In the genomic region with DNA sequence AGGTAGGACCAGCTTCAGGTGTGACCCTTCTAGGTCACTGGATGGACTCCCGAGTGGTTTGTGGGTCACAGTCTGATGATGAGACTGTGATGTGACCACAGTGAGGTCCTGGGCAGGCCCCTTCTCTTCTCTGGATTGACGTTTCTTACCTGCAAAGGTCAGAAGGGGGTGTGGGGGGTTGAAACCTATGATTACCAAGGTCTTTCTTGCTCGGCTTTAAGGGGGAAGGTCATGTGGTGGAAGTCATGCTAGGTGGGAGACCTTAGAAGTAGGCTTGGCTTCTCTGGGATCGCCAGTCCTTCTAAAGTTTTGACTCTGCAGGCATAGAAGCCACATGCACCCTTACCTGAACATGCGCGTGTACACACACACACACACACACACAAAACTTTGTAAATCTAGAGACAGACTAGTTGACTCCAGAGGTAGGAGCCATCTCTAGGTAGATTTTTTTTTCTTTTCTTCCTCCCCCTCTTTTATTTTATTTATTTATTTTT, we compare ENCODE assay signal across 8 mouse cellular contexts. TPM values are rescaled to one million over a fixed set of nuclear protein-coding genes. Genes with fewer than 3 reads are reported as not detected.
DNase-seq lines count a peak whose midpoint lies in the region; ATAC-seq and TF ChIP-seq lines count a peak whose summit lies in the region.

No protein-coding gene starts in this region.

- H3K4me2 ChIP-seq in heart, embryonic 11.5 days: peak overlapping the region; percentile 68
- H3K4me2 ChIP-seq in forebrain, embryonic 16.5 days (ENCODE audit: low read length): peak overlapping the region; percentile 53; the same call in 1 of the 2 replicates
- peak overlapping the region; percentile 94 for H3K4me2 ChIP-seq in liver, postnatal 0 days (ENCODE audit: low read depth, low read length)

- peaks cover 5% of the 10 kb centered on the region; the same call in 1 of the 2 replicates for H3K4me1 ChIP-seq in heart, embryonic 11.5 days (ENCODE audit: control insufficient read depth, insufficient read depth, low read length)
- peaks cover 6% of the 10 kb centered on the region; the same call in 1 of the 2 replicates for H3K4me1 ChIP-seq in forebrain, embryonic 16.5 days (replicated peaks; ENCODE audit: control insufficient read depth, insufficient read depth, low read length)
- peaks cover 20% of the 10 kb centered on the region for H3K4me1 ChIP-seq in liver, postnatal 0 days (ENCODE audit: insufficient read depth)

- no peak for ATAC-seq in heart, embryonic 11.5 days (replicated peaks; ENCODE audit: insufficient number of reproducible peaks, low FRiP score, low TSS enrichment)
- ATAC-seq in forebrain, embryonic 16.5 days: no peak
- no peak for ATAC-seq in liver, postnatal 0 days

- peaks cover 16% of the 10 kb centered on the region for H3K27me3 ChIP-seq in heart, embryonic 11.5 days (ENCODE audit: control insufficient read depth, insufficient read depth, low read length)
- peaks cover 11% of the 10 kb centered on the region for H3K27me3 ChIP-seq in C2C12 (ENCODE audit: control insufficient read depth, insufficient read depth, insufficient read length)
- H3K27me3 ChIP-seq in forebrain, embryonic 16.5 days (replicated peaks; ENCODE audit: control insufficient read depth, insufficient read depth, low read length): peaks cover 61% of the 10 kb centered on the region
- H3K27me3 ChIP-seq in liver, postnatal 0 days (ENCODE audit: insufficient read depth, low read length): no peaks in the 10 kb centered on the region

- TF ChIP-seq CTCF in C2C12 (IDR thresholded peaks at IDR 0.05; ENCODE audit: control insufficient read depth, insufficient read depth, insufficient read length): no peak
- TF ChIP-seq CTCF in liver, postnatal 0 days (IDR thresholded peaks at IDR 0.05; ENCODE audit: low read depth): no peak

- H3K36me3 ChIP-seq in heart, embryonic 11.5 days (ENCODE audit: control insufficient read depth, insufficient read depth, low read length): no peaks in the 10 kb centered on the region
- H3K36me3 ChIP-seq in C2C12 (ENCODE audit: control insufficient read depth, insufficient read depth): no peaks in the 10 kb centered on the region
- no peaks in the 10 kb centered on the region for H3K36me3 ChIP-seq in forebrain, embryonic 16.5 days (ENCODE audit: control insufficient read depth, insufficient read depth)
- peaks cover 5% of the 10 kb centered on the region; the same call in 1 of the 2 replicates for H3K36me3 ChIP-seq in liver, postnatal 0 days (replicated peaks; ENCODE audit: insufficient read depth, low read length)

- H3K4me3 ChIP-seq in heart, embryonic 11.5 days (ENCODE audit: low read depth, low read length): peak overlapping the region; percentile 65
- H3K4me3 ChIP-seq in C2C12 (ENCODE audit: insufficient read depth, poor library complexity, severe bottlenecking): peak overlapping the region; percentile 26
- no peak overlapping the region; the same call in 1 of the 2 replicates for H3K4me3 ChIP-seq in forebrain, embryonic 16.5 days (replicated peaks; ENCODE audit: low read length)
- H3K4me3 ChIP-seq in liver, postnatal 0 days (ENCODE audit: low read depth, low read length): peak overlapping the region; percentile 61

- H3K27ac ChIP-seq in heart, embryonic 11.5 days (ENCODE audit: low read depth, low read length): no peak overlapping the region
- H3K27ac ChIP-seq in forebrain, embryonic 16.5 days (ENCODE audit: low read length): no peak overlapping the region
- peak overlapping the region; percentile 82; the same call in 1 of the 2 replicates for H3K27ac ChIP-seq in liver, postnatal 0 days (ENCODE audit: low read depth)

- H3K9ac ChIP-seq in heart, embryonic 11.5 days (ENCODE audit: low read depth, low read length): no peak overlapping the region; the same call in 1 of the 2 replicates
- no peak overlapping the region for H3K9ac ChIP-seq in forebrain, embryonic 16.5 days (replicated peaks; ENCODE audit: low read depth, low read length)
- peak overlapping the region; percentile 71; the same call in 1 of the 2 replicates for H3K9ac ChIP-seq in liver, postnatal 0 days (replicated peaks)

- no peaks in the 10 kb centered on the region for H3K9me3 ChIP-seq in heart, embryonic 11.5 days (replicated peaks; ENCODE audit: control insufficient read depth, low read length)
- H3K9me3 ChIP-seq in forebrain, embryonic 16.5 days (ENCODE audit: control insufficient read depth, low read length): no peaks in the 10 kb centered on the region
- H3K9me3 ChIP-seq in liver, postnatal 0 days (ENCODE audit: low read length): no peaks in the 10 kb centered on the region

- H3K79me3 ChIP-seq in C2C12 (ENCODE audit: low read depth): no peaks in the 10 kb centered on the region

- H3ac ChIP-seq in C2C12 (ENCODE audit: control insufficient read depth, insufficient read length, low read depth): no peak overlapping the region

- intact Hi-C loops in heart, postnatal 14 days (cut with DNase I): loop anchor here (5.0 kb wide), 2 partner anchors 37 to 67 kb away; no protein-coding TSS in a partner anchor

- no peak for DNase-seq in heart, postnatal 14 days
- DNase-seq in liver, postnatal 0 days: no peak
- no peak for DNase-seq in frontal cortex, postnatal 25 days (ENCODE audit: low spot score in 2 of 2)
- DNase-seq in cerebellum, postnatal 10 days: no peak
- no peak for DNase-seq in spleen, postnatal 36 days (ENCODE audit: low spot score in 2 of 2)

- H3K79me2 ChIP-seq in C2C12 (ENCODE audit: control insufficient read depth, insufficient read depth): no peaks in the 10 kb centered on the region

- WGBS in heart, embryonic 11.5 days (ENCODE audit: insufficient replicate concordance): 51% methylated on average over 6 of the region's 6 CpGs
- WGBS in forebrain, embryonic 16.5 days: 41% methylated on average over 6 of the region's 6 CpGs
- 45% methylated on average over 6 of the region's 6 CpGs for WGBS in liver, postnatal 0 days (ENCODE audit: insufficient replicate concordance)

- TF ChIP-seq EP300 in liver, postnatal 0 days (IDR thresholded peaks at IDR 0.05; ENCODE audit: low read depth): no peak

TF ChIP-seq in C2C12, 6 proteins besides CTCF, POLR2A, EP300 and RAD21:
- TF ChIP-seq MAX (IDR thresholded peaks at IDR 0.05) (no peak), CEBPB (IDR thresholded peaks at IDR 0.05; ENCODE audit: low read depth) (no peak)

RNA-seq across cellular contexts. Expression of a gene that starts 0.5 kb away (rescaled TPM):
- 5.6 and 5.9 TPM in 2 replicates for polyA plus RNA-seq in heart, embryonic 11.5 days (2014; fragmentation: Nextera tagmentation; extraction: Ambion mirVana)
- total RNA-seq in heart, postnatal 14 days (2021): 10 to 100 TPM; 28.1 to 28.7 TPM
- polyA plus RNA-seq in C2C12 (2012; fragmentation: generic; extraction: Trizol): 13.3 TPM
- 1.0 and 1.2 TPM in 2 replicates for polyA plus RNA-seq in forebrain, embryonic 16.5 days (2015; fragmentation: Nextera tagmentation; extraction: Ambion mirVana)
- 4.7 and 6.0 TPM in 2 replicates for polyA plus RNA-seq in liver, postnatal 0 days (2015; fragmentation: Nextera tagmentation; extraction: Ambion mirVana)

RNA-seq across cellular contexts. Expression of a gene that starts 9.1 kb away (rescaled TPM):
- 26.4 and 32.0 TPM in 2 replicates for polyA plus RNA-seq in heart, embryonic 11.5 days (2014; fragmentation: Nextera tagmentation; extraction: Ambion mirVana)
- 10 to 100 TPM; 62.4 to 66.5 TPM for total RNA-seq in heart, postnatal 14 days (2021)
- polyA plus RNA-seq in C2C12 (2012; fragmentation: generic; extraction: Trizol): 2.4 TPM
- 9.8 and 11.9 TPM in 2 replicates for polyA plus RNA-seq in forebrain, embryonic 16.5 days (2015; fragmentation: Nextera tagmentation; extraction: Ambion mirVana)
- polyA plus RNA-seq in liver, postnatal 0 days (2015; fragmentation: Nextera tagmentation; extraction: Ambion mirVana): 15.4 and 16.4 TPM in 2 replicates
